Mouse (Mus musculus): ENCODE results near the gene Mcu.

GRCm38 (mm10) chr10:59540596-59540995, 75.9 kb downstream of the Mcu start:
- TF ChIP-seq CTCF (conservative IDR thresholded peaks at IDR 0.05; ENCODE audit: low read length), result no peak
- no peak for TF ChIP-seq NANOG (IDR thresholded peaks at IDR 0.05; ENCODE audit: borderline replicate concordance, low read length)

All from E14TG2a.4 (cell line).